Mouse (Mus musculus) T-helper 1 cell (primary cell): Measurements from ENCODE around the gene Kif1b.
"Not testable (repeated sequence)": the region's sequence is repeated elsewhere in the genome, so short reads cannot be mapped to it uniquely, and the experiment has no call there.

Experiments
- in situ Hi-C: fragments of 300-600 bp; cut with MboI, MseI; formaldehyde crosslinking; loops from one replicate; pipeline ENCODE4 v1.15.1; 2025; ENCODE audit warnings: high pct_unique_total_duplicates

Kif1b gene

DNA sequence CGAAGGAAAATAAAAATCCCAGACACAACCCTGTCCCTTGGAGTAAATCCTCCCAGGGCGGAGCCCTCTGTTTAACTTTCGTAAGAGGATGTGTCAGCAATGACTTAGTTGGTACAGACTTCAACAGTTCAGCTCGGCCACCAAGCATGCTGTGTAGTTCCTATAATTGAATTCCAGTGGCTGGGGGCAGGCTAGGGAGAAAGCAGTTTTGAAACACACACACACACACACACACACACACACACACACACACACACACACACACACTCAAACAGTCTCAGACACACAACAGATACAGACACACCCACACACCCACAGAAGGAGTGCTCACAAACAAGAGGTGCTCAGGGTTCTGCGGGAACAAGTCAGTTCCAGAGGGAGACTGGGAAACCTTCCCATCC lies 135.9 kb downstream of the Kif1b start:
- in situ Hi-C loops: no loop called here

DNA sequence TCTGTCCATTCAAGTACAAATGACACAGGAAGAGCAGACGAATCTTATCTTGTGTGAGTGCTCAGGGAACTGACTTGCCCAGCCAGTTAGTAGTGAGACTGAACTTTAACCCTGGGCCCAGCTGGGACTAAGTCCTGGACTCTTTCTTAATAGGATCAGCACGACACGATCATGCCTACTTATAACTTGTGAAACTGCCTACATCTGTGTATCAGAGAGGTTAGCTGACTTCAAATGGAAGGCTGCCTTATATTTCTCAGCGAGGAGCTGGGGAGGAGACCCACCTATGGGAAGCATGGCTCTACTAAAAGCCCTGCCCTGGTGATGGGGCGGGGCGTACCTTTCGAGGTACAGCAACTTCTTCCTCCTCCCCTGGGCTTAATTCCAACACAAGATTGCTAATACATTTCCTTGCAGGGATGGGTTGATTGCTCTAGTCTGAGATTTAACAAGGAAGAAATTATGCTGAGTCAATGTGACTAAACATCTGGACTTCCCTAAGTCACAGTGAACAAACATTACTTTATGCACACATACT lies 137.0 kb downstream of the Kif1b start:
- in situ Hi-C loops: no loop called here

DNA sequence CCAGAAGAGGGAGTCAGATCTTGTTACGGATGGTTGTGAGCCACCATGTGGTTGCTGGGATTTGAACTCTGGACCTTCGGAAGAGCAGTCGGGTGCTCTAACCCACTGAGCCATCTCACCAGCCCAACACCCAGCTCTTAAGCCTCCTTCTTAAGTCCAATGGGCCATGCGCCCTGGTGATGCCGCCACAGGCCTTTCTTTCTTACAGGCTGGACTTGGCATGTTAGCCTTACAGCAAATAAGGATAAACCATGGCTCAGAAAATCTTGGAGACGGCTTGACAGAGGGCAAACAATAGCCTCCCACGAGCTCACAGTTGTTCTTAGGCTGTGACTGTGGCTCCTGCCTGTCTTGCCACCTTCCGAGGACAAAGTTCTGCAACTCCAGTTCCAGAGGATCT lies 137.6 kb downstream of the Kif1b start:
- in situ Hi-C loops: not testable (repeated sequence)

DNA sequence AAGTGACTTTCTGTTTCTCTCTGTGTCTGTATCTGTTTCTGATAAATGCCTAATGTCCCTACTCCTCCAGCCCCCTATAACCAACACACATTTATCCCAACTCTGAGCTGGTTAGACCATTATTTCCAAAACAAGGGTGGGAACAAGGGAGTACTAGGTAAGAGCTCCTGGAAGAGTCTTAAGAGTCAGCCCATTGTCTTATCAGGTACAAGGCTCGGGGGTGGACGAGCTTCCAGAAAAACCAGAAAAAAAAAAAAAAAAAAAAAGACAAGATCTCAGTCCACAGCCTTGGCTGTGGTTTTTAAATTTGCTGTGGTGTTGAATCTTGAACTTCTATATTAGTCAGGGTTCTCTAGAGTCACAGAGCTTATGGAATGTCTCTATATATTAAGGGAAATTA lies 139.5 kb downstream of the Kif1b start:
- in situ Hi-C loops: no loop called here

DNA sequence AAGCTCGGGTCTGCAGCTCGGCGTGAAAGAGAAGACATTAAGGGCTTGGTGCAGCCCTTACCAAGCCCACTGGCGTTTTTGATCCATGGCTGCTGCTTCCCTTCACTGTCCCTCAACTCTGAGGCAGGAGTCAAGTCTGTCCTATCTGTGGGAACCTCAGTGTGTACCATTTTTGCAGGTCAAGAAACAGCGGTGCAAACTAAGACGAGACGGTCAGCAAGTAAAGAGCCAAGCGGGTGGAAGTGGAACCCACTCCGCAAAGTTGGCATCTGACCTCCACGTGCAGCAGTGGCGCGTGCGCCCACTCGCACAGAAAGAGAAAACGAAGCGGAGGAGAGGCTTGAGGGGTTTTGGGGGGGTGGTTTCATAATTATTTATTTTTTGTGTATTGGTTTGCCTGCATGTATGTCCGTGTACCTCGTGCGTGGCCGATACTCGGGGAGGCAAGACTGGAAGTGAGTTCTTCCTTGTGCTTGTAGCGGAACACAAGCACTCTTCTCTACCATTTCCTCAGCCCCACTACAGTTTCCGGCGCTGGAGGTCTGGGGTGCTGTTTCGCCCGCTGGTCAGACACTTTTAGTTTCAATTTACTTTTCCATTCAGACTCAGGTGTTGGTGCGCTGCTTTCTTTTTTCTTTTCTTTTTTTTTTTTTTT lies 140.4 kb downstream of the Kif1b start:
- in situ Hi-C loops: no loop called here

DNA sequence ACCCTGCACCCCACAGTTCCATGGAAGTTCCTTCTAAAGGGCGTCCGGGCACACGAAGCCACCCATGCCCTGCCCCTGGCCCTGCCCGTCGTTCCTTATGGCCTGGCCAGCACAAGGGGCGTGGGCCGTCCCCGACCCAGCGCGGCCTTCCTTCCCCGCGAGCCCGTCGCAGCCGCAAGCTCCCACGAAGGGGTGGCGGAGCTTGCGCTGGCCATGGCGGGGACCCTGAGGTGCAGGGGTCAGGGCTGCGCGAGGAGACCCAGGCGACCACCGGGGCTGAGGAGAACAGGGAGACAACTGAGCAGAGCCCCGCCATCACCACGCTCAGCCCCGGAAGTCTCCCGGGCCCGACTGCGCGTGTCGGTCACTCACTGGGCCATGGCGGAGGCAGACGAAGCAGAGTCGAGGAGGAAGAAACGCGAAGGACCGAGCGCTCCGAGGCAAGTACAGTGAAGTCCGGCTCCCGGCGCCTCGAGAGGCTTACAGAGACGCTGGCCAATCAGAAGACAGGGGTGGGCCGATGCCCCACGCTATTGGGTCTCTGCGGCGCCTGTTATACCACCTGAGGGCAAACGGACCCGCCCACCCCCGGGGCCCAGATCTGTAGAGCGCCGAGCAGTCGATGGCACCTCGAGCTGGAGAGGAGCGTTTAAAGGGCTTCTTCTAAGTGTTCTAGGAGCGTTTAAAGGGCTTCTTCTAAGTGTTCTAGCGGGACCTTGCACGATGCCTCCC lies 141.1 kb downstream of the Kif1b start, which contains the start of gene Pgd:
Gene Pgd, minus strand, starts transcription at position 557 of the 732 bp plus-strand sequence.
- in situ Hi-C loops: no loop called here

DNA sequence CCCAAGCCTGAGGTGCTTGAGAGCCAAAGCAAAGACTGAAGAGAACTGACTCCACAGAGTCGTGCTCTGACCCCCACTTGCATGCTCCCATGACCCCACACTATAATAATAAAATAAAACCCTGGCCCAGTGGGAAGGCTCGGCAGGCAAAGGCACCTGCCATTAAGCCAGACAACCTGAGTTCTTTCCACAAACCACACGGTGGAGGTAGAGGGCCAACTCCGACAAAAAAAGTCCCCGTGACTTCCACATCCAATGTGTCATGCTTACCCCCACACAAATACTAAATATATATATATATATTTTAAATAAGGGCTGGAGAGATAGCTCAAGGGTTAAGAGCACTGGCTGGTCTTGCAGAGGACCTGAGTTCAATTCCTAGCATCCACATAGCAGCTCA lies 143.3 kb downstream of the Kif1b start:
- in situ Hi-C loops: no loop called here

DNA sequence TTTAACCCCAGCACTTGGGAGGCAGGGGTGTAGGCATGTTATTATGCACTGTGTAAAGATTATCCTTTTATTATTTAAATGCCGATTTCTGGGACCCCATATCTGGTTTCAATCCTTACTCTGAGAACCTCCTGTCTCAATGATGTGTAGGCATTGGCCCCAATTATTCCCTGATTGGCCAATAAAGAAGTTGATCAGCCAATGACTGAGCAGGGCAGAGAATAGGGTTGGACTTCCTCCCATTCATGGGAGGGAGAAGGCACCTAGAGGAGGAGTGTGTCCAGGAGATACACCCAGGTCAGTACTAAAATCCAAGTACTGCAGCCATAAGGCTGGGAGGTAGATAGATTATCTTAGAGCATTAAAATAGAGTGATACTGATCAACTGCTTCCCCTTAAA lies 144.3 kb downstream of the Kif1b start:
- in situ Hi-C loops: no loop called here

DNA sequence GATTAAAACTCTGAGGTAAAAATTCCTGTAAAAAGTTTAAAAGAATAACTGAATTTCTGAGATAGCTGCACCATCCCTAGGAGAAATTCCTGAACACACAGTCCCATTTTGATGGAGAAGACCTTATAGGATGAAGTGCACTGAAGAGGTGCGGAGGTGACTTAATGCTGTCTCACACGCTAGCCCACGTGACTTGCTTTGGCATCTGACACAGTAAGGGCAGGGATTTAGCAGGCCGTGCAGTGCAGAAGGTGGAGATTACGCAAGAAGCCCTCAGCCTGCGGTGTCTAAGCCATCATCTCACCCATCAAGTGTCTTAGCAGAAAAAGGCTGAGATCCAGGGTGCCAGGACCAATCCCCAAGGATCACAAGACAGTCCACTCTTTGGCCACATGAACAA lies 146.3 kb downstream of the Kif1b start:
- in situ Hi-C loops: no loop called here

DNA sequence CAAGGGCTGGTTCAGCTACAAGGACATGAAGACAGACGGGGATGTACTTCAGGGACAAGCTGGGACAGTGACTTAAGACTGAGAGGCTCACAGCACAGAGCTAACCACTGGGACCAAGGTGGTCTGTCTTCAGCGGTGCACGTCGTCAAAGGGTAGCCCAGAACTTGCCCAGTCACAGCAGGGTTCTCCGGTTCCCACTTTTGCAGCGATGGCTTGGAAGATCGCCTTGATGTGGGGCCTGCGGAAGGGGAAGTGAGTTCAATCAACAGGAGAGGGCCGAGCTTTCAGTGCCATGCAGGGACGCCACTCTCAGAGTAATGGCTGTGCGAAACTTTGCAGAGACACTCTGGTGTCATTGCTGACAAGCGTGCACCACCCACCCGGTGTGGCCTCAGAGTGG lies 147.6 kb downstream of the Kif1b start:
- in situ Hi-C loops: no loop called here

DNA sequence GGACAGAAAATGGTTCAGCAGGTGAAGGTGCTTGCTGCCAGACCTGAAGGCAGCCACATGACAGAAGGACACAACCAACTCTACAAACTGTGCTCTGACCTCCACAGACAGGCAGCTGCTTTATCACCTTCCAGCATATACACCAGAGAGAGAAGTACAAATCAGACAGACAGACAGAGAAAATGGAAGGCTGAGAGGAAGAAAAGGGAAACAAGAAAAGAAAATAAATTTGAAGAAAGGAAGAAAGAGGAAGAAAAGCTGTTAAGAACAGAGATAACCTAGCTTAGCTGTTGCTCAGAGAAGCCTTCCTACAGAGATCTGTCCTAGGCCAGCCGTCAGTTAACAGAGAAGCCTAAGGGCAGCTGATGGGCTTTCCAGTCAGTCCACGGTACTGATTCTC lies 148.3 kb downstream of the Kif1b start:
- in situ Hi-C loops: no loop called here

DNA sequence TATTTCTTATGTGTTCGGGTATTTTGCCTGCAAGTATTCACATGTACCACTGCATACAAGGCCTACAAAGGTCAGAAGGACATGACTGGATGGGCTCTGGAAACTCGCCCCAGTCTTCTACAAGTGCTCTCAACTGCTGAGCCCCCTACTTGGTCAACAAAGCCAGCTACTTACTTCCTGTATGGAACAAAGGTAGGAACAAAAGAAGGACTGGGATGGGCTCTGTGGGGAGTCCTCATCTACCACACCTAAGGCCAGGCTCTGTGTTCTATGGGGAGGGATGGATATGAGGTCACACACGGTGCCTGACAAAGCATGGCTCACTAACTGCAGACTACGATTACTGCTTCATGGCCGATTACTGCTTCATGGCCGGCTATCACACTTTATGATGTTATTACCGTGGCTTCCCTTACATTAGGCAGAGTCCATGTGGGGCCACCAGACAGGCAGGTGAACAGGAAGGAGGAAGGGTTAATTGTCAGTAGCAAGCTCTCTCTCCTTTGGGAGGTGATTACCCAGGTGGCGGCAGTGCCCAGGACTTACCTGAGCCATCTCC lies 150.0 kb downstream of the Kif1b start:
- in situ Hi-C loops: no loop called here

DNA sequence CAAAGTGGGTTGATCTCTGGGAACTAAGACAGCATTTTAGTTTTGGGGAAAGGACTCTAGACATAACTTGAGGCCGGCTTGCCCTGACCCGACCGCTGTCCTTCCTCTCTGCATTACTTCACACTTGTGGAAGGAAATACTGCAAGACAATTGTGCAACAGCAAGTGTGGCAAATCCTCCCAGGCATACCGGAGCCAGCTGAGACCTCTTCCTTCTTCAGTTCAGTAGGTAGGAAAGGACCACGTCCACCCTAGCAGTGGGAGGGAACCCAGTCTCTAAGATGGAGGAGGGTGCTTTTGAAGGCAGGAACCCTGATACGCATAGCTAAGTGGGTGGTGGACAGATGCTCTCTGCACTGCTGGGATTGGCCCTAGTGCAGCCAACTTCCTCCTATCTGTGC lies 151.8 kb downstream of the Kif1b start:
- in situ Hi-C loops: no loop called here

DNA sequence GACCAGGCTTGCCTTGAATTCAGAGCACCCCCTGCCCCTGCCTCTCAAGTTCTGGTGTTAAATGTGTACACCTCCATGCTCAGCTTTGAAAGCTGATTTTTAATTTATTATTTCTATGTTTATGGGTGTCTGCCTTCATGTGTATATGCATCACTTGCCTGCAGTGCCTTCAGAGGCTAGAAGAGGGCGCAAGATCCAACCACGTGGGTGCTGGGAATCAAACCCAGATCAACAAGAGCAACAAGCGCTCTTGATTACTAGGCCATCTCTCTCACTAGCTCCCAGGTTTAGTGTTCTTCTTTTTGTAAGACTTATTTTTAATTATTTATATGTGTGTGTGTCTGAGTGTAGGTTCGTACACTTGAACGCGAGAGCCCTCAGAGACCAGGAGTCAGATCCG lies 152.6 kb downstream of the Kif1b start:
- in situ Hi-C loops: no loop called here

DNA sequence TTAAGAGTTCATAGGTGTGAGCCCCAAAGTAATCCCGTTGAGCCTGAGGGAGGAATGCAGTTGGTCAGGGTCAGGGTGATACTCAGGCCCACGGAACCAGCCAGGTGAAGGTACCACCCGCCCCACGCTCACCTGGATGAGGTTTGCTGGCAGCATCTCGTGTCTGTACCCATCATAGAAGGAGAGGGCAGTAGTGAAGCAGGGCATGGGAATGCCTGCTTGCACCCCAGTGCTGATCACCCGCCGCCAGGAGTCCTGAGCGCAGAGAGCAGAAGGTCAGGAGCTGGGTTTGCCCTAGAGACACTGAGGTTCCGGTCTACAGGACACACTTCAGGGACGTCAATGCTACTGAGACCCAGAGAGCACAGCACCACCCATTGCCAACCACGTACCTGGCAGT lies 156.8 kb downstream of the Kif1b start:
- in situ Hi-C loops: no loop called here

DNA sequence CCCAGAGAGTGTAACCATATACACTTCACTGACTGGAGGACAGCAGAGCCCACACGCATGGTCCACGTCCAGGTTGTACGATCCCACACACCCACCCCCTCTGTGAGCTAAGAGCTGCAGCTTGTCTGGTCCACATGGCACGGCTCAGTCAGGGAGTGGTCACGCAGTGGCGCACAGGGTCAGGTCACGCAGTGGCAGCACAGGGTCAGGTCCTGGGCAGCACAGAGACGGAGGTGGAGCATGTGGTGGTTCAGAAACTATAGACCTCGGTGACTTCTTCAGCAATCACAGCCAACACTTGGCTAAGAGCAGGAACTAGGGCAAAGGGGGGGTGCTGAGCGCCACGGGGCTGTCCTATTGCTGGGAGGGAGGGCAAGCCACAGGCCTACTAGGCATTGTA lies 157.2 kb downstream of the Kif1b start:
- in situ Hi-C loops: no loop called here

DNA sequence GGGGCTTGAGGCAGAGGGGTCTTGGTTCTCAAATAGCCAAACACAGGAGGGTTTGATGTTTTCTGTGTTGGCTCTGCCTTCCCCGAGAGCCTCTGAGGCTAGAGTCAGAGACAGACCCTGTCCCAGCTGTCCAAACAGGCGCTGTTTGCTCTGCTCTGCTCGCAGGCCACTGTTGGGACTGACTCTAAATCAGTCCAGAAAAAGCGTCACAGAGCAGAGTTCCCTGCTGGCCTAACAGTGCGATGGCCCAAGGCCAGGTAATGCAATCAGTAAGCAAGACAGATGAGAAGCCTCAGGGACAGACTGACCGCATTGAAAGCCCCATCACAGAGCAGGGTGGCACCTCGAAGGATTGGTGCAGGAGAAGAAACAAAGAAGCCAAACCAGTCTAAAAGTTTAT lies 157.9 kb downstream of the Kif1b start:
- in situ Hi-C loops: loop anchor here (10.0 kb wide), 2 partner anchors 305 to 395 kb away; partner anchors contain the start of gene Rbp7

DNA sequence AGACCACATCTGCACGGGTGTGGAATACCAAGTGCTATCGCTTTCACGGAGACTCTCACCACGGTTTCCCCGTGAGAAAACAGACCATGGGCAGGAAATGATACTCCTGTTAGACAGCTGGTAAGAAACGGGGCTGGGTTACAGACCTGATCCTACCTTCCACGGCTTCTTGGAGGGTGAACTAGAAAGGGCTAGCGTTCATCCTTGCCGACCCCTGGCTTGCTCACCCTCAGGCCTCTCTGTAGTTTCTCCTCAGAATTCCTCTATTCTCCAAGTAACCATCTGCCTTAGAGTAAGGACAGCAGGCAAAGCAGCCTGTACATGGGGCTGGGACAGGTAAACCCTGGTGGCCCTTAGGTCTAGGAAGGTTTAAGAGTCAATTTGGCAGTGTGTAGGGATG lies 158.3 kb downstream of the Kif1b start:
- in situ Hi-C loops: loop anchor here (10.0 kb wide), 2 partner anchors 306 to 396 kb away; partner anchors contain the start of gene Rbp7

DNA sequence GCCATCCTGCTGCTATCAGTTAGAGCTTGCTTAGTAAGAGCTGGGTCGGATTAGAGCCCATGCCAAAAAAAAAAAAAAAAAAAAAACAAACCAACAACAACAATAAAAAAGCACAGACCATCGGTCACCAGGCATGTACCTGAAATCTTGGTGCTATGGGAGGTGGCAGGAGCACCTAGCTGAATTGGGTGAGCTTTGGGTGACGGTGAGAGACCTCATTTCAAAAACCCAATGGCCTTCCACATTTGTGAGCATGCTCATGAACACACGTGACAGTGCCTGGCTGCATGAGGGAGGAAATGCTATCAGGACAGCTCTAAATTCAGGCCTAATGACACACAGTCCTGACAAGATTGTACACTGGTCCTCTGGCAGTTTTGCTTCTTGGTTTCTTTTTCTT lies 159.4 kb downstream of the Kif1b start:
- in situ Hi-C loops: loop anchor here (10.0 kb wide), 2 partner anchors 307 to 397 kb away; partner anchors contain the start of gene Rbp7

DNA sequence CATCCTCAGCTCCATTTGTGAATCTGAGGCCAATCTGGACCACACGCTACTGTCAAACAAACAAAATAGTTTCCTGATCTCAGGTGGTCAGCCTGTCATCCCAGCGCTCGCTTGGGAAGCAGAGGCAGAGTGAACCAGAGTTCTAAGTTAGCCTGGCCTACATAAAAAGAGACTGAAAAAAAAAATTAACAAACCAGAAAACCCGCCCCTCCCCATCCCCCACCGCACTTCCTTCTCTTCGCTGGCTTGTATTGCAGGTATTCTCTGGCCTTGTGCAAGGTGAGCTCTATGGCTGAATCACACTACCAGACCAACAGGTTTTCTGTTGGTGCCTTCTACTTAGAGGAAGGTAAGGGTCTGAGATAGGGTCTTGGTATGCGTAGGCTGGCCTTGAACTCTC lies 160.0 kb downstream of the Kif1b start:
- in situ Hi-C loops: loop anchor here (10.0 kb wide), 2 partner anchors 307 to 397 kb away; partner anchors contain the start of gene Rbp7

DNA sequence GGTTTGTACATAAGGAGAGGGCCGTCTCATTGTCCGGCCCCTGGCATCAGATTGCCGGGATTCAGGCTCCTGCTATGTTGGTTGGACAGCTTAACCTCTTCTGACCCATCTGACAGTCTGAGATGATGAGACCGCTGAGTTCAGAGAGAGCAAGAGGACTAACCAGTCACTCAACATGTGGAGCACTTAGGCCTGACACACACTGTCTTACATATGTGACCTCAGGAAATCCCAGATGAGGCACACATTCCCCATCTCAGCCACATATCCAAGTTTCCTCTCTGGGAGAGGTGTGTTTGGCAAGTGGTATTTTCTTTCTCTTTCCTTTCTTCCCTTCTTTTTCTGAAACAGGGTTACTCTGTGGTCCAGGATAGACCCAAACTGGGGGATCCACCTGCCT lies 162.3 kb downstream of the Kif1b start:
- in situ Hi-C loops: loop anchor here (10.0 kb wide), 2 partner anchors 310 to 400 kb away; partner anchors contain the start of gene Rbp7

DNA sequence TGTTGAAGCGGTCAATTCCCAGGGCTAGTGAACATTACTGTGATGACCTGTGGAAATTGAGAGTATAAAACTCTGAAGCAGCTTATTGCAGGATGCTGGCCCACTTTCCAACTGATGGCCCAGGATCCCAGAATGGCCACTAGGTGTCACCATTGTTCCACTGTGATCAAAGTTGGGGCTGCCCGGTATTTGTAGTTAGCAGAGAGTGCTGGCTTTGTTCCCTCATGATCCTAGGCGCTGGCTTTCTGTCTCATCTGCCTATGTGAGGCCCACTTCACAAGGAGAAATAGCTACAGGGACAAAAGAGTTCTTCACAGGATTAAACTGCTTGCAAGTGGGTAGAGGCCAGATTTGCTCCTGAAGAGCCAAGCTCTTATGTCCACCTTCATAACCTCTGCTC lies 163.0 kb downstream of the Kif1b start:
- in situ Hi-C loops: loop anchor here (10.0 kb wide), 2 partner anchors 310 to 400 kb away; partner anchors contain the start of gene Rbp7
